Mouse (Mus musculus) liver, embryonic 15.5 days (tissue): ENCODE data around the gene Tssc4. TPM values are rescaled to one million over a fixed set of nuclear protein-coding genes. Genes with fewer than 3 reads are reported as not detected.
A peak's percentile ranks its signal among the peaks of the same experiment; 100 is the strongest.

Experiments
- ATAC-seq: fragments of 200-750 bp; cut with Nextera tagmentation; 2 replicates; pipeline ENCODE4 v1.8.0; 2017; ENCODE audit warnings: moderate number of reproducible peaks, mild to moderate bottlenecking, moderate library complexity; ENCODE audit not compliant: insufficient read depth
- H3K27ac ChIP-seq: fragments of 300-500 bp; sonication (generic); replicated peaks from 2 replicates; pipeline ENCODE4 v1.5.1; 2015; ENCODE audit warnings: mild to moderate bottlenecking, inconsistent platforms
- H3K27me3 ChIP-seq: fragments of 300-500 bp; sonication (generic); 2 replicates; pipeline ENCODE4 v1.6.1; 2015; ENCODE audit warnings: mild to moderate bottlenecking, inconsistent platforms
- H3K36me3 ChIP-seq: fragments of 300-500 bp; sonication (generic); replicated peaks from 2 replicates; pipeline ENCODE4 v1.6.1; 2015; ENCODE audit warnings: moderate library complexity, mild to moderate bottlenecking, inconsistent platforms
- H3K4me1 ChIP-seq: fragments of 300-500 bp; sonication (generic); replicated peaks from 2 replicates; pipeline ENCODE4 v1.6.1; 2015; ENCODE audit warnings: inconsistent platforms
- H3K4me2 ChIP-seq: fragments of 300-500 bp; sonication (generic); 2 replicates; pipeline ENCODE4 v1.6.1; 2015; ENCODE audit warnings: moderate library complexity, mild to moderate bottlenecking, inconsistent platforms
- H3K4me3 ChIP-seq: fragments of 300-500 bp; sonication (generic); replicated peaks from 2 replicates; pipeline ENCODE4 v1.5.1; 2015; ENCODE audit warnings: mild to moderate bottlenecking, inconsistent platforms
- H3K9ac ChIP-seq: fragments of 300-500 bp; sonication (generic); 2 replicates; pipeline ENCODE4 v1.6.1; 2015; ENCODE audit warnings: moderate library complexity, mild to moderate bottlenecking, inconsistent platforms
- H3K9me3 ChIP-seq: fragments of 300-500 bp; sonication (generic); replicated peaks from 2 replicates; pipeline ENCODE4 v1.6.1; 2016; ENCODE audit warnings: inconsistent platforms
- WGBS: fragments of 180-500 bp; shearing (Covaris S2); methylation state at CpG from one replicate; pipeline ENCODE4 v1.1.7; 2015; ENCODE audit warnings: mixed read lengths; ENCODE audit not compliant: insufficient replicate concordance; 5-methylcytosine and 5-hydroxymethylcytosine counted together
- polyA plus RNA-seq: library from polyadenylated mRNA; unstranded; fragments of >200 nt; fragmentation: Nextera tagmentation; extraction: Ambion mirVana; gene quantifications from 2 replicates; pipeline ENCODE4 v1.2.1, GENCODE M21; 2015

The Tssc4 gene
- polyA plus RNA-seq, 1 experiment from 2014 or later = 38.5 TPM

- Histone ChIP-seq H3K4me3 (no peak overlapping the region), H3K9ac (no peak overlapping the region), H3K27ac (no peak overlapping the region), H3K9me3 (no peaks in the 10 kb centered on the region), H3K27me3 (no peaks in the 10 kb centered on the region), H3K4me2 (no peak overlapping the region), H3K4me1 (peaks cover 24% of the 10 kb centered on the region), H3K36me3 (no peaks in the 10 kb centered on the region)
- WGBS = 37% methylated on average over 7 of the region's 7 CpGs
- ATAC-seq = no peak
Observed at GRCm38 (mm10) chr7:143046358-143046757, 22.7 kb upstream of the Tssc4 start.

- Histone ChIP-seq H3K9ac (no peak overlapping the region), H3K27ac (no peak overlapping the region), H3K4me1 (peaks cover 33% of the 10 kb centered on the region), H3K36me3 (no peaks in the 10 kb centered on the region), H3K27me3 (no peaks in the 10 kb centered on the region), H3K9me3 (no peaks in the 10 kb centered on the region), H3K4me2 (no peak overlapping the region), H3K4me3 (no peak overlapping the region)
- 50% methylated on average over 3 of the region's 3 CpGs for WGBS
- ATAC-seq = no peak
Observed at GRCm38 (mm10) chr7:143049331-143049730, 19.7 kb upstream of the Tssc4 start.

GRCm38 (mm10) chr7:143049841-143050816 lies 18.9 kb upstream of the Tssc4 start:
- H3K27me3 ChIP-seq = no peaks in the 10 kb centered on the region
- ATAC-seq = no peak
- no peak overlapping the region for H3K4me3 ChIP-seq
- WGBS = 70% methylated on average over 3 of the region's 3 CpGs
- no peaks in the 10 kb centered on the region for H3K9me3 ChIP-seq
- H3K4me2 ChIP-seq = no peak overlapping the region
- H3K27ac ChIP-seq = no peak overlapping the region
- H3K36me3 ChIP-seq = no peaks in the 10 kb centered on the region
- peaks cover 41% of the 10 kb centered on the region for H3K4me1 ChIP-seq
- H3K9ac ChIP-seq = no peak overlapping the region

- 16% methylated on average over 2 of the region's 2 CpGs for WGBS
- Histone ChIP-seq H3K4me1 (peaks cover 53% of the 10 kb centered on the region), H3K4me2 (no peak overlapping the region), H3K4me3 (no peak overlapping the region), H3K9ac (no peak overlapping the region), H3K27ac (no peak overlapping the region), H3K9me3 (no peaks in the 10 kb centered on the region), H3K36me3 (no peaks in the 10 kb centered on the region), H3K27me3 (no peaks in the 10 kb centered on the region)
- ATAC-seq = no peak
Observed at GRCm38 (mm10) chr7:143051316-143051715, 17.7 kb upstream of the Tssc4 start.

GRCm38 (mm10) chr7:143052626-143053007 lies 16.4 kb upstream of the Tssc4 start, which contains the start of gene Cd81:
TSS of gene Cd81 (plus strand) at chr7:143052739.
- H3K27me3 ChIP-seq = no peaks in the 10 kb centered on the region
- peaks cover 66% of the 10 kb centered on the region for H3K4me1 ChIP-seq
- H3K27ac ChIP-seq = peak within 1 kb of the TSS; percentile 88
- ATAC-seq = peak; percentile 83
- WGBS = under 1% methylated on average over 37 of the region's 37 CpGs
- peak within 1 kb of the TSS; percentile 81 for H3K9ac ChIP-seq
- peak within 1 kb of the TSS; percentile 94 for H3K4me2 ChIP-seq
- H3K9me3 ChIP-seq = no peaks in the 10 kb centered on the region
- peak within 1 kb of the TSS; percentile 73 for H3K4me3 ChIP-seq
- no peaks in the 10 kb centered on the region for H3K36me3 ChIP-seq

GRCm38 (mm10) chr7:143053008-143053899 lies 15.8 kb upstream of the Tssc4 start:
- Histone ChIP-seq H3K4me2 (peak overlapping the region; percentile 94), H3K4me1 (peaks cover 73% of the 10 kb centered on the region), H3K9me3 (no peaks in the 10 kb centered on the region), H3K36me3 (no peaks in the 10 kb centered on the region), H3K27ac (peak overlapping the region; percentile 88), H3K27me3 (no peaks in the 10 kb centered on the region), H3K9ac (peak overlapping the region; percentile 81), H3K4me3 (peak overlapping the region; percentile 73)
- WGBS = under 1% methylated on average over 46 of the region's 46 CpGs
- peak; percentile 59 for ATAC-seq

- Histone ChIP-seq H3K9ac (peak overlapping the region; percentile 81; the same call in 1 of the 2 replicates), H3K36me3 (no peaks in the 10 kb centered on the region), H3K4me2 (peak overlapping the region; percentile 94), H3K4me3 (peak overlapping the region; percentile 73), H3K4me1 (peaks cover 81% of the 10 kb centered on the region), H3K27ac (0 out of 2 replicates have a peak overlapping the region, but pooled peaks have one; percentile 38), H3K27me3 (no peaks in the 10 kb centered on the region), H3K9me3 (no peaks in the 10 kb centered on the region)
- WGBS = 18% methylated on average over 11 of the region's 11 CpGs
- no peak for ATAC-seq
Observed at GRCm38 (mm10) chr7:143053961-143054611, 15.0 kb upstream of the Tssc4 start.

- no peaks in the 10 kb centered on the region for H3K9me3 ChIP-seq
- no peaks in the 10 kb centered on the region for H3K36me3 ChIP-seq
- no peaks in the 10 kb centered on the region for H3K27me3 ChIP-seq
- no peak for ATAC-seq
- peaks cover 86% of the 10 kb centered on the region for H3K4me1 ChIP-seq
- H3K9ac ChIP-seq = 0 out of 2 replicates have a peak overlapping the region, but pooled peaks have one; percentile 81
- WGBS = 36% methylated on average over 3 of the region's 3 CpGs
- H3K27ac ChIP-seq = peak overlapping the region; percentile 38; the same call in 1 of the 2 replicates
- H3K4me2 ChIP-seq = peak overlapping the region; percentile 94
- peak overlapping the region; percentile 73 for H3K4me3 ChIP-seq
Observed at GRCm38 (mm10) chr7:143054612-143054965, 14.5 kb upstream of the Tssc4 start.

GRCm38 (mm10) chr7:143055001-143055400 lies 14.0 kb upstream of the Tssc4 start:
- no peak for ATAC-seq
- no peaks in the 10 kb centered on the region for H3K27me3 ChIP-seq
- no peaks in the 10 kb centered on the region for H3K36me3 ChIP-seq
- peak overlapping the region; percentile 73 for H3K4me3 ChIP-seq
- H3K9ac ChIP-seq = 0 out of 2 replicates have a peak overlapping the region, but pooled peaks have one; percentile 81
- peaks cover 88% of the 10 kb centered on the region for H3K4me1 ChIP-seq
- 39% methylated on average over 3 of the region's 3 CpGs for WGBS
- peak overlapping the region; percentile 38; the same call in 1 of the 2 replicates for H3K27ac ChIP-seq
- no peaks in the 10 kb centered on the region for H3K9me3 ChIP-seq
- H3K4me2 ChIP-seq = peak overlapping the region; percentile 94

- Histone ChIP-seq H3K9ac (no peak overlapping the region), H3K27ac (peak overlapping the region; percentile 38), H3K4me2 (peak overlapping the region; percentile 94), H3K27me3 (no peaks in the 10 kb centered on the region), H3K4me1 (peaks cover 95% of the 10 kb centered on the region), H3K36me3 (no peaks in the 10 kb centered on the region; the same call in 1 of the 2 replicates), H3K9me3 (no peaks in the 10 kb centered on the region), H3K4me3 (peak overlapping the region; percentile 13; the same call in 1 of the 2 replicates)
- WGBS = 32% methylated on average over 11 of the region's 11 CpGs
- ATAC-seq = no peak
Observed at GRCm38 (mm10) chr7:143055499-143056186, 13.4 kb upstream of the Tssc4 start.
